Mouse (Mus musculus) splenic B cell, adult 2 months (primary cell): Measurements from ENCODE around the gene Kcnk13.
A peak's percentile ranks its signal among the peaks of the same experiment; 100 is the strongest.

Source experiments
- DNase-seq: peaks from one replicate; pipeline ENCODE4 v3.0.0-alpha.2; 2011; ENCODE audit warnings: low read depth, low spot score
- H3K27me3 ChIP-seq: 2 replicates; pipeline ENCODE4 v1.6.1; 2012; ENCODE audit warnings: mild to moderate bottlenecking, low read length, moderate library complexity, mixed read lengths; ENCODE audit not compliant: control insufficient read depth, poor library complexity, insufficient read depth, severe bottlenecking
- H3K36me3 ChIP-seq: 2 replicates; pipeline ENCODE4 v1.6.1; 2012; ENCODE audit warnings: mild to moderate bottlenecking, low read length, moderate library complexity, mixed read lengths; ENCODE audit not compliant: control insufficient read depth, poor library complexity, insufficient read depth, severe bottlenecking

The Kcnk13 gene

GRCm38 (mm10) chr12:100067477-100067876 lies 103.2 kb downstream of the Kcnk13 start:
- Histone ChIP-seq H3K36me3 (no peaks in the 10 kb centered on the region), H3K27me3 (no peaks in the 10 kb centered on the region)
- DNase-seq = peak; percentile 6

GRCm38 (mm10) chr12:100073201-100073672 lies 108.9 kb downstream of the Kcnk13 start:
- H3K27me3 ChIP-seq = no peaks in the 10 kb centered on the region
- no peak for DNase-seq

GRCm38 (mm10) chr12:100075715-100076114 lies 111.4 kb downstream of the Kcnk13 start:
- H3K27me3 ChIP-seq = no peaks in the 10 kb centered on the region
- H3K36me3 ChIP-seq = no peaks in the 10 kb centered on the region
- DNase-seq = no peak

More at GRCm38 (mm10) chr12:100073201-100073672, 108.9 kb downstream of the Kcnk13 start:
- H3K36me3 ChIP-seq = no peaks in the 10 kb centered on the region

- Histone ChIP-seq H3K36me3 (no peaks in the 10 kb centered on the region), H3K27me3 (no peaks in the 10 kb centered on the region)
- DNase-seq = no peak
Observed at GRCm38 (mm10) chr12:100079636-100080286, 115.5 kb downstream of the Kcnk13 start.

- no peaks in the 10 kb centered on the region for H3K27me3 ChIP-seq
- no peaks in the 10 kb centered on the region for H3K36me3 ChIP-seq
- no peak for DNase-seq
Observed at GRCm38 (mm10) chr12:100088026-100088425, 123.7 kb downstream of the Kcnk13 start.

- Histone ChIP-seq H3K36me3 (no peaks in the 10 kb centered on the region), H3K27me3 (no peaks in the 10 kb centered on the region)
- DNase-seq = no peak
Observed at GRCm38 (mm10) chr12:100089265-100089664, 125.0 kb downstream of the Kcnk13 start.

- Histone ChIP-seq H3K36me3 (no peaks in the 10 kb centered on the region), H3K27me3 (no peaks in the 10 kb centered on the region)
- peak; percentile 31 for DNase-seq
Observed at GRCm38 (mm10) chr12:100090750-100091149, 126.5 kb downstream of the Kcnk13 start.

GRCm38 (mm10) chr12:100093046-100093445 lies 128.7 kb downstream of the Kcnk13 start:
- no peaks in the 10 kb centered on the region for H3K36me3 ChIP-seq
- H3K27me3 ChIP-seq = no peaks in the 10 kb centered on the region
- DNase-seq = no peak

- no peaks in the 10 kb centered on the region for H3K36me3 ChIP-seq
- DNase-seq = no peak
- H3K27me3 ChIP-seq = no peaks in the 10 kb centered on the region
Observed at GRCm38 (mm10) chr12:100099971-100100706, 135.8 kb downstream of the Kcnk13 start.

GRCm38 (mm10) chr12:100100707-100101030 lies 136.4 kb downstream of the Kcnk13 start:
- no peaks in the 10 kb centered on the region for H3K36me3 ChIP-seq

GRCm38 (mm10) chr12:100101651-100102050 lies 137.4 kb downstream of the Kcnk13 start:
- Histone ChIP-seq H3K27me3 (no peaks in the 10 kb centered on the region), H3K36me3 (no peaks in the 10 kb centered on the region)
- DNase-seq = no peak

More at GRCm38 (mm10) chr12:100100707-100101030, 136.4 kb downstream of the Kcnk13 start:
- no peak for DNase-seq
- no peaks in the 10 kb centered on the region for H3K27me3 ChIP-seq

GRCm38 (mm10) chr12:100104530-100104929 lies 140.2 kb downstream of the Kcnk13 start:
- H3K36me3 ChIP-seq = no peaks in the 10 kb centered on the region
- no peak for DNase-seq
- no peaks in the 10 kb centered on the region for H3K27me3 ChIP-seq

GRCm38 (mm10) chr12:100106275-100106895 lies 142.1 kb downstream of the Kcnk13 start:
- Histone ChIP-seq H3K27me3 (no peaks in the 10 kb centered on the region), H3K36me3 (no peaks in the 10 kb centered on the region)

GRCm38 (mm10) chr12:100107436-100107835 lies 143.1 kb downstream of the Kcnk13 start:
- DNase-seq = no peak
- H3K27me3 ChIP-seq = no peaks in the 10 kb centered on the region
- no peaks in the 10 kb centered on the region for H3K36me3 ChIP-seq

More at GRCm38 (mm10) chr12:100106275-100106895, 142.1 kb downstream of the Kcnk13 start:
- DNase-seq = peak; percentile 91
